Comparison of ENCODE assay signal across 12 mouse cellular contexts in the genomic region with DNA sequence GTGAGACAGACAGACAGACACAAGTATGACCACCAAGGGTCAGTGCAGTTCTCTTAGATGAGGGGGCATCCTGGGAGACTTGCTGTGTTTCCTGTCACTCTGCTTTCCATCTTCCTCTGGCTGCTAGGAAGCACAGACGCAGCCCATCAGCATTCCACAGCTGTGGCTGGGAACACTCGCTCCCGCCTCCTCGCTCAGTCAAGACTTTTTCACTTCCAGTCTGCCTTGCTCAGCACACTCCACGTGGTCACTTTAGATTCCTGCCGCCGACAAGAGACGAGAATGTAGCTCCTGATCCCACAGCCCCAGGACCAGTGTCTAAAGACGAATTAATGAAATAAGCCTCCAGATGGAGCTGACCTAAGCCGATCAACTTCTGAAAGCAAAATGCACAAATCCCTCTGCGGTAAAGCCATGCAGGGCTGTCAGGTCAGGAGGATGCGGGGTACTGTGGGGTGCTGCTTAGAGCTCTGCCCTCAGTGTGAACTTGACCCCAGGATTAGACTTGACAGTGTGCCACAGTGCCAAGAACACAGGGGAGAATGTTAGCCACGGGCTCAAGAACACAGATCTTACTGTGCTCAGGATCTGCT.
DNase-seq lines count a peak whose midpoint lies in the region; ATAC-seq and TF ChIP-seq lines count a peak whose summit lies in the region.
"Had no signal": no experiment of that assay in that cellular context is flagged by ENCODE, and none has a peak within 500 bp of the region (broad histone marks: within the 10 kb centered on the region; RNA-seq: fewer than 3 reads in every experiment).

No protein-coding gene starts in this region.

- no peaks in the 10 kb centered on the region for H3K4me1 ChIP-seq in kidney, embryonic 16.5 days (ENCODE audit: insufficient read depth, low read length)
- no peaks in the 10 kb centered on the region for H3K4me1 ChIP-seq in midbrain, postnatal 0 days (ENCODE audit: insufficient read depth, low read length)
- H3K4me1 ChIP-seq: neural tube, embryonic 12.5 days had no signal

- no peaks in the 10 kb centered on the region for H3K9me3 ChIP-seq in kidney, embryonic 16.5 days (ENCODE audit: low read length)
- H3K9me3 ChIP-seq in midbrain, postnatal 0 days (ENCODE audit: low read length) = no peaks in the 10 kb centered on the region
- H3K9me3 ChIP-seq: limb, embryonic 13.5 days had no signal

- no peaks in the 10 kb centered on the region for H3K36me3 ChIP-seq in kidney, embryonic 16.5 days (ENCODE audit: insufficient read depth, low read length)
- H3K36me3 ChIP-seq in midbrain, postnatal 0 days (ENCODE audit: insufficient read depth, low read length) = no peaks in the 10 kb centered on the region
- H3K36me3 ChIP-seq: limb, embryonic 13.5 days; neural tube, embryonic 12.5 days had no signal

- no peaks in the 10 kb centered on the region for H3K27me3 ChIP-seq in kidney, embryonic 16.5 days (ENCODE audit: insufficient read depth, low read length)
- H3K27me3 ChIP-seq in midbrain, postnatal 0 days (ENCODE audit: insufficient read depth, low read length) = no peaks in the 10 kb centered on the region; the same call in 1 of the 2 replicates
- H3K27me3 ChIP-seq: limb, embryonic 13.5 days; neural tube, embryonic 12.5 days had no signal

- no peak overlapping the region for H3K4me2 ChIP-seq in kidney, embryonic 16.5 days (replicated peaks; ENCODE audit: low read depth, low read length)
- no peak overlapping the region for H3K4me2 ChIP-seq in midbrain, postnatal 0 days (ENCODE audit: low read depth, low read length, poor library complexity, severe bottlenecking)
- H3K4me2 ChIP-seq: limb, embryonic 13.5 days; neural tube, embryonic 12.5 days had no signal

- TF ChIP-seq CTCF in midbrain, postnatal 0 days (IDR thresholded peaks at IDR 0.05) = no peak

- DNase-seq in kidney, postnatal 36 days = no peak
- peak; percentile 32 for DNase-seq in embryo, embryonic 10 days (ENCODE audit: low spot score)
- DNase-seq in embryo, embryonic 11 days = peak; percentile 38
- DNase-seq in midbrain, postnatal 0 days (ENCODE audit: low spot score) = peak; percentile 42
- no peak for DNase-seq in right cerebral cortex, postnatal 10 days (ENCODE audit: low spot score in 2 of 2)
- no peak for DNase-seq in urinary bladder, postnatal 10 days (ENCODE audit: low spot score)
- DNase-seq: adrenal gland, postnatal 10 days; kidney, adult 11 months; right cerebral cortex, postnatal 14 days had no signal

- H3K9ac ChIP-seq in kidney, embryonic 16.5 days (replicated peaks; ENCODE audit: low read length) = no peak overlapping the region
- H3K9ac ChIP-seq in midbrain, postnatal 0 days (replicated peaks; ENCODE audit: low read length, poor library complexity, severe bottlenecking) = no peak overlapping the region
- H3K9ac ChIP-seq: limb, embryonic 13.5 days; neural tube, embryonic 12.5 days had no signal

- no peak overlapping the region for H3K27ac ChIP-seq in kidney, embryonic 16.5 days (ENCODE audit: low read length)
- no peak overlapping the region for H3K27ac ChIP-seq in midbrain, postnatal 0 days (ENCODE audit: low read depth, low read length)
- H3K27ac ChIP-seq: limb, embryonic 13.5 days; neural tube, embryonic 12.5 days had no signal

- WGBS in kidney, embryonic 16.5 days = 52% methylated on average over 13 of the region's 13 CpGs
- 18% methylated on average over 13 of the region's 13 CpGs for WGBS in midbrain, postnatal 0 days

- no peak overlapping the region for H3K4me3 ChIP-seq in kidney, embryonic 16.5 days (ENCODE audit: low read length)
- no peak overlapping the region for H3K4me3 ChIP-seq in midbrain, postnatal 0 days (ENCODE audit: low read depth, low read length)
- H3K4me3 ChIP-seq: limb, embryonic 13.5 days; neural tube, embryonic 12.5 days had no signal

- ATAC-seq in kidney, embryonic 16.5 days (ENCODE audit: low FRiP score, low TSS enrichment) = 0 out of 2 replicates have a peak, but pooled peaks have one; percentile 19
- no peak for ATAC-seq in midbrain, postnatal 0 days (ENCODE audit: low FRiP score)

Comparison
In these comparisons a context has a peak if more than half of its experiments do, and no peak if none do; other contexts are left out.
1. DNase-seq: peak in embryo, embryonic 10 days (single experiment), embryo, embryonic 11 days (single experiment) and midbrain, postnatal 0 days (single experiment); none in kidney, postnatal 36 days (0 of 2), right cerebral cortex, postnatal 10 days (0 of 2) and urinary bladder, postnatal 10 days (single experiment).